Mouse (Mus musculus) C2C12 (cell line): ENCODE data around the gene Abca7.
"Not testable (repeated sequence)": the region's sequence is repeated elsewhere in the genome, so short reads cannot be mapped to it uniquely, and the experiment has no call there.

Experiments
- CEBPB ChIP-seq: IDR thresholded peaks from one replicate; pipeline ENCODE4 v1.6.1; 2011; ENCODE audit warnings: low read depth, mild to moderate bottlenecking, control low read depth, moderate library complexity
- CTCF ChIP-seq: IDR thresholded peaks from one replicate; pipeline ENCODE4 v1.5.1; 2011; ENCODE audit not compliant: control insufficient read depth, insufficient read depth, insufficient read length
- FOSL1 ChIP-seq: IDR thresholded peaks from one replicate; pipeline ENCODE4 v1.8.0; 2011; ENCODE audit warnings: mild to moderate bottlenecking, low read length; ENCODE audit not compliant: poor library complexity, insufficient read depth, severe bottlenecking
- MAX ChIP-seq: IDR thresholded peaks from one replicate; pipeline ENCODE4 v1.6.1; 2011; ENCODE audit warnings: mild to moderate bottlenecking, control low read depth
- MYOD1 ChIP-seq: IDR thresholded peaks from one replicate; pipeline ENCODE4 v1.6.1; 2011; ENCODE audit warnings: low read depth; ENCODE audit not compliant: control insufficient read depth, insufficient read length
- MYOG ChIP-seq: IDR thresholded peaks from one replicate; pipeline ENCODE4 v1.6.1; 2011; ENCODE audit not compliant: control insufficient read depth, insufficient read length; ENCODE audit errors: extremely low read depth
- USF1 ChIP-seq: IDR thresholded peaks from one replicate; pipeline ENCODE4 v1.6.1; 2011; ENCODE audit warnings: low read depth, mild to moderate bottlenecking, control low read depth, moderate library complexity

- TF ChIP-seq USF1, CTCF, MYOG, FOSL1, MYOD1, MAX, CEBPB: not testable (repeated sequence)
Measured at GRCm38 (mm10) chr10:80045364-80045763, 49.1 kb downstream of the Abca7 start.
